Mouse (Mus musculus) kidney, adult 8-10 months (tissue): Measurements from ENCODE around the gene Ttc19.
"Not testable (repeated sequence)": the region's sequence is repeated elsewhere in the genome, so short reads cannot be mapped to it uniquely, and the experiment has no call there.

Experiments
- DNase-seq, 2 experiments: peaks; one replicate each; pipeline ENCODE4 v3.0.0; 2022

The Ttc19 gene

DNA sequence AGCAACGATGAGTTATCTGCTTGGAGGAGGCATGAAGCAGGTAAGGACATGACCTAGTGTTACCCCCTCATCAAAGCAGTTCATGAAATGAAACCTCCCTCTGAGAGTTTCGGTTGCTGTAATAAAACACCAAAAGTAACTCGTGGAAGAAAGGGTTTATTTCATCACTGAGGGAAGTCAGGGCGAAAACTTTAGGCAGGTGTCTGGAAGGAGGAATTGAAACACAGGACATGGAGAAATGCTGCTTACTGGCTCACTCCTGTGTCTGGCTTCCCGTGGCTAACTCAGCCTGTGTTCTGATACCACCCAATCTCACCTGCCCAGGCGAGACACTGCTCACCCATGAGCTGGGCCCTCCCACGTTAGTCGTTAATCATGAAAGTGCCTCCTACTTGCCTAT lies 3.7 kb downstream of the Ttc19 start:
- DNase-seq = no peak

DNA sequence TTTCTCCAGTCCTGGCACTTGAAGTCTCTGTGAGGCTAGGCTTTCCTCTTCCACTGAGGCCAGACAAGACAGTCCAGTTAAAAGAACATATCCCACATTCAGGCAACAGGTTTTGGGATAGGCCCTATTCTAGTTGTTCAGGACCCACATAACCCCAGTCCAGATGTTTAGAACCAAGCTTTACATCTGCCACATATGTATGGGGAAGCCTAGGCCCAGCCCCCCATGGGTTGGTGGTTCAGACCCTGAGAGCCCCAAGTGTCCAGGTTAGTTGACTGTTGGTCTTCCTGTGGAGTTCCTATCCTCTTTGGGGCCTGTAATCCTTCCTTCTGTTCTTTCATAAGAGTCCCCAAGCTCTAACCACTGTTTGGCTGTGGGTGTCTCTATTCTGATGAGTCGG lies 6.4 kb downstream of the Ttc19 start:
- no peak for DNase-seq

- DNase-seq = no peak
Observed at GRCm38 (mm10) chr11:62294121-62294520, 12.8 kb downstream of the Ttc19 start.

- no peak for DNase-seq
Observed at GRCm38 (mm10) chr11:62298883-62299282, 17.6 kb downstream of the Ttc19 start.

GRCm38 (mm10) chr11:62305866-62306265 lies 24.6 kb downstream of the Ttc19 start:
- no peak for DNase-seq

GRCm38 (mm10) chr11:62309296-62309695 lies 28.0 kb downstream of the Ttc19 start:
- no peak for DNase-seq

DNA sequence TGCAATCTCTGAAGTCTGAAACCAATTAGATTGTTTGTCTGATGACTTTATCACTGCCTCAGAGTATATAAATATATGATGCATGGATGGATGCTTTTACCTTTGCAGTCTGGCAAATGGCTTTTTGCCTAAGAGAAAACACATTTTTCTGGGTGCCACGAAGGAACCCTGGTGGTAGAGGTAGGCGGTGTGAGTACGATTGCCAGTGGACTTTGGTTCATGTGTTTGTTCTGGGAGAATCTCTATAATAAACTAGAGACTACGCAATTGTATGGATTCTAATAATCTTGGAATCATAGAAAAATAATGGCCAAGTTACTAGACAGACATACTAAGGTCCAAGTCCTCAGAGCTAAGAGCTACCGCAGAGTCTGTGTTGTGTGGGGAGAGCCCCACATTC lies 33.7 kb downstream of the Ttc19 start:
- DNase-seq = no peak

DNA sequence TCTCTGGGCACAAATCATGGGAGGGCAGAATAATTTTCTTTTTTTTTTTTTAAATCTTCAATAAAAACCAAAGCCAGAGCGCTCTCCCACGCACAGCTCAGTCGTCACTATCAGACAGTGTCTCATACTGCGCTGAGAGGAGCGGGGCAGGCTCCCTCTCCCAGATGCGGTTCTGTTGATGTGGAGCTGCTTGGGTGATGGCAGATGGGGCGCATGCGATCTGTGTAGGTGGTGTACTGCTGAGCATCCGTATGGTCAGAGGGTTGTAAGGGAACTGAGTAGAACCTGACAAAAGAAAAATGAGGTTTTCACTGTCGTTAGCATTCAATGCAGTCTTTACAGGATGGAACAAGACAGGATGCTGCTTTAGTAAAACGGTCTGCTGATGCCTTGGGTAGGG lies 36.5 kb downstream of the Ttc19 start:
- DNase-seq = no peak

GRCm38 (mm10) chr11:62320097-62320496 lies 38.8 kb downstream of the Ttc19 start:
- DNase-seq = no peak

DNA sequence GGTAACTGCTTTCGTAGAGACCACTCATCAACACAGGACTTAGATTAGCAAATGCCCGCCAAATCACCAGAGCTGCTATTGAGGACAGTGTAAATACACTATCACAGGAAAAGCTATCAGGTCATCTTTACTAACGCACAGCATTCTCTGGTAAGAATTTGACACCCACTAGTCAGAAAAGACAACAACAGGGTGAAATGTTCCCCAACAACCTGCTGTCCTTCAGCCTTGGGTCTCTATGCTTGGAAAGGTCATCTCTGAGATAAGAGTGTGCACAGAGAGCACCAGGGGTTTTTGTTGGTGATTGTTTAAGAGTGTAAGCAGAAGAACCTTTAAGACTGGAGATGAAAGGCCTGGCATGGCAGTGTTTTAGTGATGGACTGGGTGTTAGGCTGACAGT lies 42.4 kb downstream of the Ttc19 start:
- DNase-seq = no peak

DNA sequence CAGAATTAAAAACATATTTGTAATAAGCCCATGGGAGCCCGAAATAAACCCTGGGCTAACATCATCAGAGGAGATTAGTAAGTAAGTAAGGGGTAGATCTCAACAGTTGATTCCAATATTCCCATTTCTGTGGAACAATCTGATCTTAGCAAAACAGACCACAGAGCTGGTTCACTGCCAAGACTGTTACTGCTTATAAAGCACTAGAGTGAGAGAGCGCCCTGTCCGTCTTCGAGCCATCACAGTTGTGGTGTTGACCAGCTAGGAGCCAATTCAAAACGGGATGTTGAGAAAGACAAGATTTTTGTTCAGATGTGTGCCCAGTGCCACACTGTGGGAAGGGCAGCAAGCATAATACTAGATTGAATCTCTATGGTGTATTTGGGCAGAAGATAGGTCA lies 49.9 kb downstream of the Ttc19 start:
- no peak for DNase-seq

GRCm38 (mm10) chr11:62332228-62332627 lies 51.0 kb downstream of the Ttc19 start:
- no peak for DNase-seq

DNA sequence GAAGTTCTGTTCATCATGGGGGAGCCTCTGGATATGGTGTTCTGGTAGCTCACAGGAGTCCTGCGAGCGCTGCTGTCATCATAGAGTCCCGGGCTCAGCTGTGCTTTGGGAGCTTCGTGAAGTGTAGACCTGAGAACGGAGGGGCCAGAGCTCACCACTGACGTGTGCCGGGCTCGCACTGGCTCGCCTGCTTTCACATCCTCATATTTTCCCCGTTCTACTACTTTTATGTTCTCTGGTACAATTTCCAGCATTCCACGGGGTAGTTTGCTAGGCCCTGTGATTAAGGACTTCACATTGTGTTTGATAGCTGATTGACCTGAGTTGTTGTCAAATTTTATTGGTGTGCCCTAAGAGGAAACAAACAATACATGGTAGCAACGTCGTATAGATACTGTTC lies 61.7 kb downstream of the Ttc19 start:
- no peak for DNase-seq

- DNase-seq = no peak
Observed at GRCm38 (mm10) chr11:62351948-62352347, 70.7 kb downstream of the Ttc19 start.

- no peak for DNase-seq
Observed at GRCm38 (mm10) chr11:62355216-62355615, 73.9 kb downstream of the Ttc19 start.

GRCm38 (mm10) chr11:62366879-62367278 lies 85.6 kb downstream of the Ttc19 start:
- DNase-seq = no peak

DNA sequence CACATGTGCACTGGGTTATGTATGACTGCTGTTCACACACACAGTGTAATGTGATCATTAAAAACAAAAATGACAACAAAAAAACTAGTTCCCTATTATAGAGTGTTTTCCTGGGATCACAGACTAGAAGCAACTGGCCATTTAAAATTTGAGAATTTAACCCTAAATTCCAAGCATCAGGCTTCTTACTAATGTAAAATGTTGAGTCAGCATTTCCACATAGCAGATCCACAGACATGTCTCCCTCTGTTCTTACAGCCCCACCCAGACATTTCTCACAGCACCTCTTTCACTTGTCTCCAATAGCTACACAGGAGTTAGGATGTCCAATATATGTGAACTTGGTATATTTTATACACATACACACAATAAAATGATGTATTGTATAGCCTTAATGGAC lies 88.7 kb downstream of the Ttc19 start:
- no peak for DNase-seq

DNA sequence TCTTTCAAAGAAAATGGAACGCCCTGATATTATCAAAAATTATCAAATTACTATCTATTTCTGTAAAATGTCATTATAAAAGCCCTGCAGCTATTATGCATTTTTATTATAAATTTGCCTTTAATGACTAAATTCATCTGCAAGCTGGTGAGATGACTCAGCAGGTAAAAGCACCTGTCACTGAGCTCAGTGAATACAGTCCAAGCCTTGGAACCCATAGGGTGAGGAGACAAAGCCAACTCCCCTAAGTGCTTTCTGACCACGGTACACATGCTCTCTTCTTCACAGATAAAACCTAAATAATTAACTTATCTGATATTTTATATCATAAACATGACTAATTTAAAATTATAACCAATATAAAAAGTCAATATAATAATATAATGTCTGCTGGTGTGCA lies 90.5 kb downstream of the Ttc19 start:
- DNase-seq = no peak

DNA sequence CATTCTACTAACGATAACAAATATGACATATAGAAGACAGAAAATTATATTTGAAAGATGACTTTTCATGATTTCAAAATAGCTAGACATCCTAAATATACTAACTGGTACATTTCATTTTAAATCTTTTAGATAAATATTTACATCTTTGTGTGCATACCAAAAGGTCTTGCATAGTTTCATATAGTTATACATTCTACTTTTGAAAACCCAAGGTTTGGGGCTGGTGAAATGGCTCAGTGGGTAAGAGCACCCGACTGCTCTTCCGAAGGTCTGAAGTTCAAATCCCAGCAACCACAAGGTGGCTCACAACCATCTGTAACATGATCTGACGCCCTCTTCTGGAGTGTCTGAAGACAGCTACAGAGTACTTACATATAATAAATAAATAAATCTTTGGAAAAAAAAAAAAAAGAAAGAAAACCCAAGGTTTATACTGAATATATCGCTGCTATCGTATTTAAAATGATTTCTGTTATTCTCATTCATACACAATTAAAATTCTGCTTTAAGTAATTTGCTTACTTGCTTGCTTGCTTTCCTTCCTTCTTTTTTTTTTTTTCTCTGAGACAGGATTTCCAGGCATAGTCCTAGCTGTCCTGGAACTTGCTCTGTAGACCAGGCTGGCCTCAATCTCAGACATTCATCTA lies 96.1 kb downstream of the Ttc19 start:
- DNase-seq = not testable (repeated sequence)
